Mouse (Mus musculus) embryo, embryonic 10.5 days (tissue): ENCODE measurements at regions not wholly inside any gene's neighbourhood (a gene's known extent, or its start where the extent isn't known, plus 50 kb on each side); places are given as distances from the start of the nearest gene placed in this dataset.

Experiments
- DNase-seq: peaks from one replicate; pipeline ENCODE4 v3.0.0-alpha.2; 2015; ENCODE audit warnings: low spot score

GRCm38 (mm10) chr5:58822704-58823103 is 1104.9 kb downstream of the Pcdh7 start:
- DNase-seq: no peak

- DNase-seq: peak; percentile 50
Measured at GRCm38 (mm10) chr5:58825970-58826369, 1108.2 kb downstream of the Pcdh7 start.

- DNase-seq: peak; percentile 1
Measured at GRCm38 (mm10) chr5:58847001-58847400, 1129.2 kb downstream of the Pcdh7 start.

GRCm38 (mm10) chr5:58858016-58858415 is 1140.2 kb downstream of the Pcdh7 start:
- no peak for DNase-seq

GRCm38 (mm10) chr5:58893493-58893892 is 1175.7 kb downstream of the Pcdh7 start:
- DNase-seq: no peak

- no peak for DNase-seq
Measured at GRCm38 (mm10) chr5:58941436-58941835, 1223.7 kb downstream of the Pcdh7 start.

- DNase-seq: no peak
Measured at GRCm38 (mm10) chr5:58975268-58975667, 1257.5 kb downstream of the Pcdh7 start.

GRCm38 (mm10) chr5:58987754-58988153 is 1270.0 kb downstream of the Pcdh7 start:
- no peak for DNase-seq
